Mouse (Mus musculus) thymus, postnatal 36 days (tissue): ENCODE data around the gene Ids.
"Not testable (repeated sequence)": the region's sequence is repeated elsewhere in the genome, so short reads cannot be mapped to it uniquely, and the experiment has no call there.

Source experiments
- DNase-seq, 2 experiments: peaks; one replicate each; pipeline ENCODE4 v3.0.0; 2022; ENCODE audit warnings: mixed read lengths in 2 of 2

Ids gene

GRCm38 (mm10) chrX:70364661-70365613 lies at the start of gene Ids:
TSS of gene Ids (minus strand) at chrX:70365084.
- peak; percentile 84 to 89 for DNase-seq

GRCm38 (mm10) chrX:70392636-70393035 lies 27.8 kb upstream of the Ids start:
- DNase-seq, result not testable (repeated sequence)

- DNase-seq, result peak in 1 of 2 experiments; percentile 33
These were observed 21.1 kb upstream of the Ids start for GRCm38 (mm10) chrX:70385962-70386351.

- DNase-seq, result peak; percentile 60 to 68
These were observed 20.5 kb upstream of the Ids start, which contains the start of gene 1110012L19Rik for GRCm38 (mm10) chrX:70385276-70385961. TSS of gene 1110012L19Rik (plus strand) at chrX:70385877.

- no peak for DNase-seq
These were observed 20.0 kb upstream of the Ids start for GRCm38 (mm10) chrX:70384917-70385275.

GRCm38 (mm10) chrX:70374469-70375110 lies 9.7 kb upstream of the Ids start:
- DNase-seq, result not testable (repeated sequence)

- DNase-seq, result not testable (repeated sequence)
These were observed 4.9 kb upstream of the Ids start for GRCm38 (mm10) chrX:70369758-70370157.

- no peak for DNase-seq
These were observed 682 bp downstream of the Ids start for GRCm38 (mm10) chrX:70364202-70364601.

GRCm38 (mm10) chrX:70363446-70363845 lies 1.4 kb downstream of the Ids start:
- DNase-seq, result no peak

- no peak for DNase-seq
These were observed 1.9 kb downstream of the Ids start for GRCm38 (mm10) chrX:70362985-70363384.

GRCm38 (mm10) chrX:70330202-70330843 lies 34.6 kb downstream of the Ids start:
- peak; percentile 5 for DNase-seq

GRCm38 (mm10) chrX:70328530-70329143 lies 36.2 kb downstream of the Ids start:
- DNase-seq, result no peak

GRCm38 (mm10) chrX:70327656-70328055 lies 37.2 kb downstream of the Ids start:
- DNase-seq, result no peak

- DNase-seq, result no peak
These were observed 45.6 kb downstream of the Ids start for GRCm38 (mm10) chrX:70319254-70319653.

GRCm38 (mm10) chrX:70314949-70315641 lies 49.8 kb downstream of the Ids start:
- no peak for DNase-seq
